Mouse (Mus musculus) spleen, adult 2 months (tissue): ENCODE measurements around the gene Ubr2.

Experiments used
- CTCF ChIP-seq: fragments of 200-500 bp; IDR thresholded peaks from 2 replicates; pipeline ENCODE4 v1.5.1; 2011; ENCODE audit warnings: mild to moderate bottlenecking, inconsistent platforms; ENCODE audit not compliant: insufficient read depth, insufficient read length, insufficient replicate concordance; ENCODE audit errors: extremely low read depth
- POLR2A ChIP-seq: fragments of 200-500 bp; IDR thresholded peaks from 2 replicates; pipeline ENCODE4 v1.6.1; 2011; ENCODE audit warnings: low read depth, low read length, inconsistent platforms

GRCm38 (mm10) chr17:46960216-46960615, 50.1 kb downstream of the Ubr2 start:
- no peak for TF ChIP-seq CTCF
- TF ChIP-seq POLR2A, result no peak
